Mouse (Mus musculus) ES-E14 (cell line): ENCODE results near the gene Gabbr2. TPM values are rescaled to one million over a fixed set of nuclear protein-coding genes. Genes with fewer than 3 reads are reported as not detected.

Source experiments
- DNase-seq: peaks from one replicate; pipeline ENCODE4 v3.0.0-alpha.2; 2013; ENCODE audit warnings: low read depth, low spot score
- H3K27ac ChIP-seq: 2 replicates; pipeline ENCODE4 v1.5.1; 2012; ENCODE audit warnings: low read depth, mild to moderate bottlenecking, low read length, moderate library complexity, mixed read lengths; ENCODE audit not compliant: poor library complexity, insufficient read depth, severe bottlenecking
- H3K36me3 ChIP-seq: 2 replicates; pipeline ENCODE4 v1.6.1; 2012; ENCODE audit warnings: mild to moderate bottlenecking, low read length, moderate library complexity, mixed read lengths; ENCODE audit not compliant: control insufficient read depth, poor library complexity, insufficient read depth, severe bottlenecking
- H3K4me1 ChIP-seq, 2 experiments: fragments of 150-350 bp in 1 of 2; sonication (generic) in 1 of 2; 2 replicates each; pipeline ENCODE4 v1.6.1; 2012; ENCODE audit warnings: low read length in 2 of 2, mild to moderate bottlenecking in 1 of 2, mixed read lengths in 1 of 2; ENCODE audit not compliant: control insufficient read depth in 2 of 2, insufficient read depth in 2 of 2, poor library complexity in 1 of 2
- H3K4me3 ChIP-seq, 2 experiments: fragments of 150-350 bp in 1 of 2; sonication (generic) in 1 of 2; 2 replicates each; pipeline ENCODE4 v1.5.1; 2012; ENCODE audit warnings: low read length in 2 of 2, low read depth in 1 of 2, mild to moderate bottlenecking in 1 of 2, mixed read lengths in 1 of 2; ENCODE audit not compliant: insufficient read depth in 1 of 2, poor library complexity in 1 of 2, severe bottlenecking in 1 of 2
- H3K9ac ChIP-seq: 2 replicates; pipeline ENCODE4 v1.6.1; 2012; ENCODE audit warnings: low read depth, mild to moderate bottlenecking, low read length, mixed read lengths; ENCODE audit not compliant: poor library complexity, insufficient read depth, severe bottlenecking
- H3K9me3 ChIP-seq: fragments of 150-350 bp; sonication (generic); 2 replicates; pipeline ENCODE4 v1.6.1; 2012; ENCODE audit warnings: low read depth, mild to moderate bottlenecking, low read length; ENCODE audit not compliant: control insufficient read depth, insufficient read depth
- CHD2 ChIP-seq: IDR thresholded peaks from 2 replicates; pipeline ENCODE4 v1.6.1; 2014; ENCODE audit warnings: mild to moderate bottlenecking, low read depth, low read length, inconsistent platforms
- HCFC1 ChIP-seq: IDR thresholded peaks from 2 replicates; pipeline ENCODE4 v1.6.1; 2012; ENCODE audit warnings: low read length, inconsistent platforms, borderline replicate concordance; ENCODE audit not compliant: insufficient read depth
- MAFK ChIP-seq: IDR thresholded peaks from 2 replicates; pipeline ENCODE4 v1.6.1; 2014; ENCODE audit warnings: mild to moderate bottlenecking, low read depth, low read length, inconsistent platforms; ENCODE audit not compliant: insufficient read depth
- ZC3H11A ChIP-seq: IDR thresholded peaks from 2 replicates; pipeline ENCODE4 v1.6.1; 2012; ENCODE audit warnings: low read depth, mild to moderate bottlenecking, inconsistent platforms, low read length, borderline replicate concordance
- ZNF384 ChIP-seq: IDR thresholded peaks from 2 replicates; pipeline ENCODE4 v1.6.1; 2012; ENCODE audit warnings: low read depth, low read length, inconsistent platforms
- in situ Hi-C, 2 experiments: fragments of 600-800 bp; cut with MboI; formaldehyde crosslinking; loops; one replicate each; pipeline ENCODE4 v1.15.1; 2025; ENCODE audit warnings: low sequenced_read_pairs in 2 of 2, inconsistent platforms in 1 of 2; ENCODE audit not compliant: unreplicated experiment in 2 of 2
- total RNA-seq: library from RNA; depleted of rRNA; stranded (reverse); fragments of 300-350 nt; gene quantifications from 2 replicates; pipeline ENCODE4 v1.2.3, GENCODE M21; 2012

Gabbr2 gene
- total RNA-seq, 1 experiment = 0.09 TPM

DNA sequence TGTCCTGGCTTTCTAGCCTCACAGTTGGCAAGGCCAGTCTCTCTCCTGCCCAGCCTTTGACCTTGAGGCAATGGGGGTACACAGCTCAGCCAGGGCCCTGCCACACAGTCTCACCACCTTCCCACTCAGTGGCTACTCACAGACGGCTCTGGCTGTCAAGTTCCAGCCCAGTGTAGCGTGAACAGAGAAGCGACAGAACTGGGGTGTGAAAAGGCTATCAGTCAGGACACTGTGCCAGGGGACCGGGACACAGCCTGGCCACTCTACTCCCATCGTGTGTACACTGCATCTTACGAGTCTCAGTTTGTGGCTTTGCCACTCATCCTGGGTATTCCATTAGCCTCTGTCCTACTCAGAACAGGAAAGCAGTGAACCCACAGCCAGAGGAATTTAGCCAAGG lies 295.2 kb downstream of the Gabbr2 start:
- Histone ChIP-seq H3K4me3 (no peak overlapping the region), H3K27ac (no peak overlapping the region), H3K36me3 (no peaks in the 10 kb centered on the region), H3K9ac (no peak overlapping the region), H3K4me1 (no peaks in the 10 kb centered on the region), H3K9me3 (no peaks in the 10 kb centered on the region)
- TF ChIP-seq ZC3H11A (no peak), MAFK (no peak)
- in situ Hi-C loops = no loop called here
- no peak for DNase-seq

DNA sequence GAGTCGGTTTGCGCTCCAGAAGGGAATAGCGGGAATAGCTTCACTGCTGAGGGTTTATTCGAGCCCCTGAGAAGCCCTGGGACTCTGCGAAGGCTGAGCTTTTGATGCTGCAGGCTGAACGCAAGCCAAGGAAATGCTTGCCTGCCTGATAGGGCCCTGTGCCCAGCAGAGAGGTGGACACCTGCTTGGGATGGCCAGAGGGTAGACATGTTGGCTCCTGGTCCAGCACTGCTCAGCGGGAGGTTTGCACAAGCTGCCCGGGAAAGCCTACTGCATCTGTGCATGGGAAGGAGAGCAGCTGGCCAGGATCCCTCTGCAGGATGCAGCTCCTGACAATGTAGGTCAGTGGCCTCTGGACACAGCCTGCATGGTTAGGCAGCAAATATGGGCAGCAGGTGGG lies 301.1 kb downstream of the Gabbr2 start:
- Histone ChIP-seq H3K9me3 (no peaks in the 10 kb centered on the region), H3K4me3 (no peak overlapping the region), H3K36me3 (no peaks in the 10 kb centered on the region), H3K9ac (no peak overlapping the region), H3K4me1 (no peaks in the 10 kb centered on the region), H3K27ac (no peak overlapping the region)
- TF ChIP-seq MAFK = no peak
- TF ChIP-seq ZC3H11A = no peak
- no peak for TF ChIP-seq CHD2
- no peak for TF ChIP-seq HCFC1
- TF ChIP-seq ZNF384 = no peak
- in situ Hi-C loops = no loop called here
- no peak for DNase-seq

DNA sequence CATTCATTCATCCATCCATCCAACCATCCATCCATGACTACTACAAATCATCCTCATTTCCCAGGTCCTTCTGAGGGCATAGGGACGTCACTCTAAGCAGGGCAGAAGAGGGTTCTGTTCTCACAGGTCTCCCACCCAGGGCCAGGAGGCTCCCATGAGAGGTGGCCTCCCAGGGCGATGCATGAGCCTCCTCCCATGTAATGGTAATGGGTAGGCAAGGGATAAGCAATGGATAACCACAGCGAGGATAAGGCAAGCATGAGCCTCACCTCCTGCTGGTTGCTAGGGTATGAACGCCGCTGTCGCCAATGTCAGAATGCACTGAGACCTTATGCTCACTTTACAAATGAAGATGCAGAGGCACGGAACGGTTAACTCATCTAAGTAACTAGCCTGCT lies 301.7 kb downstream of the Gabbr2 start:
- Histone ChIP-seq H3K4me1 (no peaks in the 10 kb centered on the region), H3K36me3 (no peaks in the 10 kb centered on the region), H3K4me3 (no peak overlapping the region), H3K9me3 (no peaks in the 10 kb centered on the region), H3K27ac (no peak overlapping the region), H3K9ac (no peak overlapping the region)
- TF ChIP-seq HCFC1 (no peak), ZC3H11A (no peak), CHD2 (no peak), ZNF384 (no peak), MAFK (no peak)
- in situ Hi-C loops = no loop called here
- DNase-seq = no peak

DNA sequence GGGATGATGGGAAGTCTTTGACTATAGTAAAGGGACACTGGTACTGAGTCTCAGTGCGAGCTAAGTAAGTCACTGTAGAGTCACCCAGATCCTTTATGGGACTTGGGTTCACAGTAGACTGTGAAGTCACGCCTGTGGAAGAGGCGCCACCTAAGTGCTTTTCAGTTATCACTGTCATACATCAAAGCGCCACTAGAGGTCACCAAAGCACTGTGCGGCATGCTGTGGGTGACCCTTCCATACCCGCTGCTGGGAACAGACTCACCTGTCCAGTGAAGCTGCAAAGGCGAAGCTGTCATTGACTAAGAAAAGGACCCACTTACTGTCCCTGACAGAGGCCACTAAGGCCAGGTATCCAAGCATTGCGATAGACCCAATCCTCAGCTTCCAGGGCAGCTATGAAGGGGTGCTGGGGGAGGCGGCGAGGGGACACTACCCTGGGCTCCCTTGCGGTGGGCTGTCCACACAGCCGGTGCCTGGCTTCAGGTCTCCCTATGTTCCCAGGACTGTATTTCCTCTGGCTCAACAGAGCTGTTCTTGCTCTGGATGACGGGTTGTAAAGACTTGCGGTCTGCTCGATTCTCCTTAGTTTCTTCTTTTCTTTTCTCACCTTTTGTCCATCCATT lies 302.2 kb downstream of the Gabbr2 start:
- Histone ChIP-seq H3K4me3 (no peak overlapping the region), H3K27ac (no peak overlapping the region), H3K36me3 (no peaks in the 10 kb centered on the region), H3K9me3 (no peaks in the 10 kb centered on the region), H3K9ac (no peak overlapping the region), H3K4me1 (no peaks in the 10 kb centered on the region)
- in situ Hi-C loops = loop anchor here in 1 of 2 experiments (10.0 kb wide), 1 partner anchor 325 kb away; no protein-coding TSS in a partner anchor
- no peak for TF ChIP-seq ZNF384
- TF ChIP-seq ZC3H11A = peak; percentile 89; the same call in 1 of the 2 replicates
- peak; percentile 71 for DNase-seq

DNA sequence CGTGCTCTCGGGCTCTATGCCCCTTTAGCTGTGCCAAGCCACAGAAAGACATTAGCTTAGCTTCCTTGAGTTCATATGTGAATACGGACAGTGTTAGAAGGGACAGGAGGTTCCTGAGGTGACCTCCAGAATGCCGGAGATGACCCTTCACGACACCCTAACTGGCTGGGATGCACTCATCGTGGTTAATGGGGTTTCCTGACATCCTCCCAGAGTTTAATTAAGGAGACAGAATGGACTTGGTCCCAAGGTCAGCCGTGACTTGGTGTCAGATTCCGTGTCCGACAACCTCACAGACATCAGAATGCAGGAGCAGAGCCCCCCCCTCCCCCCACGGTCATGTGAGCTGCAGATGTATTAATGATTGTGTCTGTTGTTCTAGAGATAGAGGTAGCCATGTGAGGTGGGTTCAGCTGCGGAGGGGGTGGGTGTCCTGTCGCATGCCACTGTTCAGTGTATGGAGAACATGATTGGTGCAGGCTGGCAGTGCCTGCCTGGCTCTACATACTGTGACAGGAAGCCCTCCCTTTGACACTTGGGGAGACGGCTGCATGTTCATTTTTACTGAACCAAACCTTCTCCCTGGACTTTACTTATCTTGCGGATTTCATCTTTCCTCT lies 303.4 kb downstream of the Gabbr2 start:
- Histone ChIP-seq H3K4me3 (no peak overlapping the region), H3K27ac (no peak overlapping the region), H3K4me1 (no peaks in the 10 kb centered on the region), H3K36me3 (no peaks in the 10 kb centered on the region), H3K9me3 (no peaks in the 10 kb centered on the region), H3K9ac (no peak overlapping the region)
- in situ Hi-C loops = loop anchor here in 1 of 2 experiments (10.0 kb wide), 1 partner anchor 326 kb away; no protein-coding TSS in a partner anchor
- no peak for DNase-seq
- no peak for TF ChIP-seq MAFK
- TF ChIP-seq CHD2 = no peak
- TF ChIP-seq HCFC1 = no peak
- no peak for TF ChIP-seq ZC3H11A
- no peak for TF ChIP-seq ZNF384
